Mouse (Mus musculus): ENCODE measurements around the gene Igsf6. TPM values are rescaled to one million over a fixed set of nuclear protein-coding genes. Genes with fewer than 3 reads are reported as not detected.
"Not testable (repeated sequence)": the region's sequence is repeated elsewhere in the genome, so short reads cannot be mapped to it uniquely, and the experiment has no call there.

Igsf6 gene
- polyA plus RNA-seq, 1 experiment from 2014 or later: 1.0 TPM

DNA sequence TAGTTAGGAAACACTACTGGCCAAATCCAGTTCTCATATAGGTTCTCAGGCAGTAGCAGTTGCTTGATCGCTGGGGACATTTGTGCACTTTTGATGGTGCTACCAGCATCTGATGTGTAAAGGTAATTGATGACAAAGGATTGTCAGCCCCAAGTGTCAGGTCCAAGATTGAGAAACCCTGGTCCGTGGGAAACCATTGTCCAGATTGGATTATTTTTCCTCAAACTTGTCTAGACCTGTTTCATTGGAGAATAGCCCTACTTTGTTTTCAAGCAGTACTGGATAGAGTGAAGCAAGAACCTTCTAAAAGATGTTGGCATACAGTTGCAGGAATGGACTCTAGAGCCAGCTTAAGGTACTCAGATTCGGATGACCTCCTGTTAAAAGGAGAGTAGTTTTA is 31.4 kb downstream of the Igsf6 start:
- H3K27ac ChIP-seq (ENCODE audit: low read depth, low read length): no peak overlapping the region
- no peak overlapping the region for H3K4me3 ChIP-seq (ENCODE audit: low read length)
- no peak for ATAC-seq
- H3K4me1 ChIP-seq (ENCODE audit: control insufficient read depth, insufficient read depth, low read depth, low read length): peaks cover 2% of the 10 kb centered on the region; the same call in 1 of the 2 replicates
- no peaks in the 10 kb centered on the region for H3K9me3 ChIP-seq (ENCODE audit: control insufficient read depth, low read length)
- no peak overlapping the region for H3K9ac ChIP-seq (ENCODE audit: low read depth, low read length)
- H3K27me3 ChIP-seq (replicated peaks; ENCODE audit: control insufficient read depth, insufficient read depth, low read length): no peaks in the 10 kb centered on the region
- no peaks in the 10 kb centered on the region for H3K36me3 ChIP-seq (ENCODE audit: control insufficient read depth, insufficient read depth, low read length)
- H3K4me2 ChIP-seq (ENCODE audit: low read length): no peak overlapping the region
- WGBS: 95% methylated on average over 3 of the region's 3 CpGs

DNA sequence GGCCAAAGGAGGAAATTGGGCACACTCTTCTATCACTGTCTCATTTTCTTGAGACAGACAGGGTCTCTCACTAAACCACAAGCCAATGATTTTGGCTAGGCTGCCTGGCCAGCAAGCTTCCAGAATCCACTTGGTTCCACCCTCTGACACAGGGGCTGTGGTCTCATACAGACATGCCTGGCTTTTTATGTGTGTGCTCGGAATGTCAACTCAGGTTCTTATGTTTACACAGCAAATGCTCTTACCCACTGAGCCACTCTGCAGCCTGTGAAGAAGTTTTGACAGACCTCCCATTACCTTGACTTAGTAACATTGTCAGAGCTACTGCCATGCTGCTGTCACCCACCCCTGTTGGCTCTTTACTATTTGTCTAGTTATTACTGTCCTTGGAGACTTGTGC is 32.4 kb downstream of the Igsf6 start:
- WGBS: 80% methylated on average over 1 of the region's 1 CpGs
- ATAC-seq: no peak
- no peak overlapping the region for H3K4me3 ChIP-seq (ENCODE audit: low read length)

GRCm38 (mm10) chr7:121040595-121040994 is 33.8 kb downstream of the Igsf6 start:
- H3K9ac ChIP-seq (ENCODE audit: low read depth, low read length): no peak overlapping the region
- H3K36me3 ChIP-seq (ENCODE audit: control insufficient read depth, insufficient read depth, low read length): no peaks in the 10 kb centered on the region
- no peaks in the 10 kb centered on the region for H3K9me3 ChIP-seq (ENCODE audit: control insufficient read depth, low read length)
- H3K4me1 ChIP-seq (ENCODE audit: control insufficient read depth, insufficient read depth, low read depth, low read length): peaks cover 20% of the 10 kb centered on the region
- no peak overlapping the region for H3K4me2 ChIP-seq (ENCODE audit: low read length)
- ATAC-seq: no peak
- H3K27me3 ChIP-seq (replicated peaks; ENCODE audit: control insufficient read depth, insufficient read depth, low read length): no peaks in the 10 kb centered on the region
- 94% methylated on average over 4 of the region's 4 CpGs for WGBS
- H3K4me3 ChIP-seq (ENCODE audit: low read length): no peak overlapping the region
- H3K27ac ChIP-seq (ENCODE audit: low read depth, low read length): no peak overlapping the region

More for the DNA sequence above, 32.4 kb downstream of the Igsf6 start:
- no peak overlapping the region for H3K27ac ChIP-seq (ENCODE audit: low read depth, low read length)
- H3K4me2 ChIP-seq (ENCODE audit: low read length): no peak overlapping the region
- no peak overlapping the region for H3K9ac ChIP-seq (ENCODE audit: low read depth, low read length)
- no peaks in the 10 kb centered on the region for H3K36me3 ChIP-seq (ENCODE audit: control insufficient read depth, insufficient read depth, low read length)
- peaks cover 10% of the 10 kb centered on the region for H3K4me1 ChIP-seq (ENCODE audit: control insufficient read depth, insufficient read depth, low read depth, low read length)
- no peaks in the 10 kb centered on the region for H3K9me3 ChIP-seq (ENCODE audit: control insufficient read depth, low read length)
- no peaks in the 10 kb centered on the region for H3K27me3 ChIP-seq (replicated peaks; ENCODE audit: control insufficient read depth, insufficient read depth, low read length)

DNA sequence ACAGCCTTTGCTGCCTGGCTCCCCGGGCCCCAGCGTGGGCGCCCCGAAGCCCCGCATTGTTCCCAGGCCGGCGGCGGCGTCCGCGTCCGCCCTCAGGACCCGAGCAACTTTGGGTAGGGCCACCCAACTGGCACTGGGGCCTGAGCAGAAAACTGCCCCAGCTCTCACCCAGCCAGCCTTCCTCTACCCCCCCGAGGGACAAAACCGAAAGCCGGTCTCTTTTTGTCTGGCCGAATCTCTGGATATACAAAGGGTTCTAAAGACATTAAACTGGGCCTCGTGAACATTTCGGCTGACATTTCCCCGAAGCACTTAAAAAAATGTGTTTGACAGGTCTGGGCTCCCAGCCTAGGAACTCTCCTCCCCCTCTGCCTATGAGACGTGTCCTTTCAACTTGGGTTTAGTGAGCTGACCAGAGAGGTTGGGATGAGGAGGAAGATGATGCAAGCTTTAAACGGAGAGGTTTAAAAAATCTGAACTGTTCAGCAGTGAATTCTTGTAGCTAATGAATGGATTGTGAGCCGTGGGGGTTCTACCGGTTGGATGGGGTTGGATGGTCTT is 39.1 kb downstream of the Igsf6 start:
- peak overlapping the region; percentile 99 for H3K27ac ChIP-seq (ENCODE audit: low read depth, low read length)
- ATAC-seq: peak; percentile 46
- H3K36me3 ChIP-seq (ENCODE audit: control insufficient read depth, insufficient read depth, low read length): no peaks in the 10 kb centered on the region
- H3K9ac ChIP-seq (ENCODE audit: low read depth, low read length): peak overlapping the region; percentile 99
- WGBS: under 1% methylated on average over 19 of the region's 24 CpGs
- H3K27me3 ChIP-seq (replicated peaks; ENCODE audit: control insufficient read depth, insufficient read depth, low read length): peaks cover 2% of the 10 kb centered on the region
- H3K9me3 ChIP-seq (ENCODE audit: control insufficient read depth, low read length): no peaks in the 10 kb centered on the region
- H3K4me2 ChIP-seq (ENCODE audit: low read length): peak overlapping the region; percentile 75
- peaks cover 23% of the 10 kb centered on the region for H3K4me1 ChIP-seq (ENCODE audit: control insufficient read depth, insufficient read depth, low read depth, low read length)
- H3K4me3 ChIP-seq (ENCODE audit: low read length): peak overlapping the region; percentile 96

DNA sequence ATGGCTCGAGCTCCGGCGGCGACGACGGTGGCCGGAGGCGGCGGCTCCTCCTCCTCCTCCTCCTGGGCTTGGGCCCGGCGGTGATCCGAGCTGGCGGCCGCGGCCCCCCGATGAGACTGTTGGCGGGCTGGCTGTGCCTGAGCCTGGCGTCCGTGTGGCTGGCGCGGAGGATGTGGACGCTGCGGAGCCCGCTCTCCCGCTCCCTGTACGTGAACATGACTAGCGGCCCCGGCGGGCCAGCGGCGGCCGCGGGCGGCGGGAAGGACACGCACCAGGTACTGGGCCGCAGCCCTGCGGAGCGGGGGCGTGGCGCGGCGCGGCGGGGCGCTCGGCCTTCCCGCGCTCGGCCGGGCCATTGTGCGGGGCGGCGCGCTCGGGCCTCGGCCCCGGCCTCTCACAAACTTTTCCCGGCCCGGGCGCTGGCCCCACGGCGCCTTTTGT is 39.7 kb downstream of the Igsf6 start:
- 0% methylated on average over 21 of the region's 63 CpGs for WGBS
- Histone ChIP-seq H3K9ac (ENCODE audit: low read depth, low read length) (peak overlapping the region; percentile 99), H3K9me3 (ENCODE audit: control insufficient read depth, low read length) (no peaks in the 10 kb centered on the region), H3K36me3 (ENCODE audit: control insufficient read depth, insufficient read depth, low read length) (no peaks in the 10 kb centered on the region), H3K4me2 (ENCODE audit: low read length) (peak overlapping the region; percentile 75), H3K27ac (ENCODE audit: low read depth, low read length) (peak overlapping the region; percentile 99), H3K4me1 (ENCODE audit: control insufficient read depth, insufficient read depth, low read depth, low read length) (peaks cover 23% of the 10 kb centered on the region), H3K4me3 (ENCODE audit: low read length) (peak overlapping the region; percentile 96), H3K27me3 (replicated peaks; ENCODE audit: control insufficient read depth, insufficient read depth, low read length) (peaks cover 2% of the 10 kb centered on the region)
- no peak; the same call in 1 of the 2 replicates for ATAC-seq

- Histone ChIP-seq H3K9me3 (ENCODE audit: control insufficient read depth, low read length) (no peaks in the 10 kb centered on the region), H3K27ac (ENCODE audit: low read depth, low read length) (peak within 1 kb of the TSS; percentile 99), H3K27me3 (replicated peaks; ENCODE audit: control insufficient read depth, insufficient read depth, low read length) (peaks cover 2% of the 10 kb centered on the region), H3K36me3 (ENCODE audit: control insufficient read depth, insufficient read depth, low read length) (no peaks in the 10 kb centered on the region), H3K4me3 (ENCODE audit: low read length) (peak within 1 kb of the TSS; percentile 96), H3K4me2 (ENCODE audit: low read length) (peak within 1 kb of the TSS; percentile 75), H3K4me1 (ENCODE audit: control insufficient read depth, insufficient read depth, low read depth, low read length) (peaks cover 23% of the 10 kb centered on the region), H3K9ac (ENCODE audit: low read depth, low read length) (peak within 1 kb of the TSS; percentile 99)
- WGBS: 2% methylated on average over 42 of the region's 43 CpGs
- ATAC-seq: peak; percentile 98
Observed at GRCm38 (mm10) chr7:121033856-121034652, 40.3 kb downstream of the Igsf6 start, which contains the start of gene Mettl9. Mettl9 (plus strand) TSS chr7:121034445.

DNA sequence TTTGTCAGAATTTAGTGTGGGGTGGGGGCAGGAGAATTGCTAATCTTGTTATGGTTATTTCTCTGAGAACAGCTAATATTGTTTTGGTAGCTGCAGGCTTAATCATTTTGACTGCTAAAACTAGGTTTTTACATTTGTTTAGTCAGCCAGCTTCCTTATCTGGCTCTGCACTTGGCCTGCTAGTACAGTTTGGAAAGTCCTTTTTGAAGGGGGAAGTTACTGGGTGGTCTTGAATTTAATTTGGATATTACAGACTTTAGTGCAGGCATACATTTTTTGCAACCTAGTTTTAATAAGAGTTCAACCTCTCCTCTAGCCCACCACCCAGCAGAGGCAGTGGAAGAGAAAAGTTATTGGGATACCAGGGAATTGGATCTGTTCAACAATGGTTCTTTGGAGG is 44.4 kb downstream of the Igsf6 start:
- not testable (repeated sequence) for H3K27ac ChIP-seq (ENCODE audit: low read depth, low read length); H3K4me3 ChIP-seq (ENCODE audit: low read length); H3K9me3 ChIP-seq (ENCODE audit: control insufficient read depth, low read length); H3K27me3 ChIP-seq (replicated peaks; ENCODE audit: control insufficient read depth, insufficient read depth, low read length); H3K9ac ChIP-seq (ENCODE audit: low read depth, low read length); H3K4me1 ChIP-seq (ENCODE audit: control insufficient read depth, insufficient read depth, low read depth, low read length); H3K4me2 ChIP-seq (ENCODE audit: low read length); ATAC-seq; H3K36me3 ChIP-seq (ENCODE audit: control insufficient read depth, insufficient read depth, low read length)

- no peak overlapping the region for H3K4me2 ChIP-seq (ENCODE audit: low read length)
- WGBS: 71% methylated on average over 3 of the region's 3 CpGs
- no peak overlapping the region for H3K9ac ChIP-seq (ENCODE audit: low read depth, low read length)
- no peak for ATAC-seq
- H3K27me3 ChIP-seq (replicated peaks; ENCODE audit: control insufficient read depth, insufficient read depth, low read length): no peaks in the 10 kb centered on the region; the same call in 1 of the 2 replicates
- no peak overlapping the region for H3K4me3 ChIP-seq (ENCODE audit: low read length)
- no peak overlapping the region for H3K27ac ChIP-seq (ENCODE audit: low read depth, low read length)
- H3K4me1 ChIP-seq (ENCODE audit: control insufficient read depth, insufficient read depth, low read depth, low read length): no peaks in the 10 kb centered on the region
- no peaks in the 10 kb centered on the region for H3K36me3 ChIP-seq (ENCODE audit: control insufficient read depth, insufficient read depth, low read length)
- no peaks in the 10 kb centered on the region for H3K9me3 ChIP-seq (ENCODE audit: control insufficient read depth, low read length)
Observed at GRCm38 (mm10) chr7:121026300-121026699, 48.1 kb downstream of the Igsf6 start.

- Histone ChIP-seq H3K4me1 (ENCODE audit: control insufficient read depth, insufficient read depth, low read depth, low read length) (no peaks in the 10 kb centered on the region), H3K27me3 (replicated peaks; ENCODE audit: control insufficient read depth, insufficient read depth, low read length) (no peaks in the 10 kb centered on the region; the same call in 1 of the 2 replicates), H3K27ac (ENCODE audit: low read depth, low read length) (no peak overlapping the region), H3K36me3 (ENCODE audit: control insufficient read depth, insufficient read depth, low read length) (no peaks in the 10 kb centered on the region), H3K9me3 (ENCODE audit: control insufficient read depth, low read length) (no peaks in the 10 kb centered on the region), H3K4me3 (ENCODE audit: low read length) (no peak overlapping the region), H3K4me2 (ENCODE audit: low read length) (no peak overlapping the region), H3K9ac (ENCODE audit: low read depth, low read length) (no peak overlapping the region)
- ATAC-seq: no peak
- WGBS: 79% methylated on average over 6 of the region's 6 CpGs
Observed at GRCm38 (mm10) chr7:121025221-121026008, 49.0 kb downstream of the Igsf6 start.
